Mouse (Mus musculus) frontal cortex, adult (tissue): ENCODE data around the gene Prn.
A peak's percentile ranks its signal among the peaks of the same experiment; 100 is the strongest.

Source experiments
- ATAC-seq: cut with Nextera tagmentation; 2 replicates; pipeline ENCODE4 v1.9.2; 2017; ENCODE audit warnings: mild to moderate bottlenecking, moderate library complexity, mixed read lengths; ENCODE audit not compliant: low TSS enrichment

Gene Prn

GRCm38 (mm10) chr2:131995742-131996141 lies 86.0 kb downstream of the Prn start:
- peak; percentile 54 for ATAC-seq

- ATAC-seq, result peak; percentile 58
Observed at GRCm38 (mm10) chr2:131996369-131996768, 86.6 kb downstream of the Prn start.

GRCm38 (mm10) chr2:131997356-131997755 lies 87.6 kb downstream of the Prn start:
- no peak for ATAC-seq

- ATAC-seq, result no peak
Observed at GRCm38 (mm10) chr2:132001696-132002334, 92.1 kb downstream of the Prn start.

GRCm38 (mm10) chr2:132003916-132004315 lies 94.2 kb downstream of the Prn start:
- peak; percentile 52; the same call in 1 of the 2 replicates for ATAC-seq

- no peak for ATAC-seq
Observed at GRCm38 (mm10) chr2:132004495-132005136, 94.9 kb downstream of the Prn start.

- ATAC-seq, result peak; percentile 23; the same call in 1 of the 2 replicates
Observed at GRCm38 (mm10) chr2:132005445-132005844, 95.7 kb downstream of the Prn start.
